Mouse (Mus musculus) CH12.LX (cell line): ENCODE results near the gene Dzip1l. TPM values are rescaled to one million over a fixed set of nuclear protein-coding genes. Genes with fewer than 3 reads are reported as not detected.

Experiments used
- DNase-seq: peaks from one replicate; pipeline ENCODE4 v3.0.0-alpha.2; 2013; ENCODE audit errors: extremely low read depth
- H3K27ac ChIP-seq: 2 replicates; pipeline ENCODE4 v1.5.1; 2012; ENCODE audit warnings: low read depth, mild to moderate bottlenecking, control low read depth, moderate library complexity; ENCODE audit not compliant: insufficient read depth
- H3K27me3 ChIP-seq: replicated peaks from 2 replicates; pipeline ENCODE3; 2012; ENCODE audit warnings: inconsistent platforms
- H3K36me3 ChIP-seq, 2 experiments: replicated peaks in 1 of 2; 2 replicates each; pipeline versions ENCODE3 to v1.6.1; 2012; ENCODE audit warnings: inconsistent platforms in 1 of 2, low read length in 1 of 2, mild to moderate bottlenecking in 1 of 2, mixed read lengths in 1 of 2, moderate library complexity in 1 of 2; ENCODE audit not compliant: control insufficient read depth in 1 of 2, insufficient read depth in 1 of 2
- H3K4me1 ChIP-seq, 2 experiments: 2 replicates each; pipeline ENCODE4 v1.6.1; 2012; ENCODE audit warnings: inconsistent platforms in 1 of 2, moderate library complexity in 1 of 2; ENCODE audit not compliant: insufficient read depth in 2 of 2, control insufficient read depth in 1 of 2
- H3K4me2 ChIP-seq: 2 replicates; pipeline ENCODE4 v1.6.1; 2012; ENCODE audit warnings: low read depth, mild to moderate bottlenecking, control low read depth; ENCODE audit not compliant: poor library complexity, insufficient read depth, severe bottlenecking
- H3K4me3 ChIP-seq, 3 experiments: fragments of 150-350 bp in 1 of 3; sonication (generic) in 1 of 3; replicated peaks in 1 of 3; 2 replicates each; pipeline versions ENCODE3 to v1.5.1; 2011 to 2012; ENCODE audit warnings: low read depth in 2 of 3, low read length in 2 of 3, mild to moderate bottlenecking in 2 of 3, moderate library complexity in 2 of 3, control low read depth in 1 of 3, improper control_type of control experiment in 1 of 3, inconsistent platforms in 1 of 3, mixed read lengths in 1 of 3; ENCODE audit not compliant: poor library complexity in 1 of 3
- H3K79me2 ChIP-seq: replicated peaks from 2 replicates; pipeline ENCODE4 v1.6.1; 2012; ENCODE audit warnings: mild to moderate bottlenecking, moderate library complexity; ENCODE audit not compliant: control insufficient read depth, poor library complexity, insufficient read depth, severe bottlenecking; ENCODE audit errors: extremely low read depth
- H3K9ac ChIP-seq: 2 replicates; pipeline ENCODE4 v1.6.1; 2012; ENCODE audit warnings: low read depth, mild to moderate bottlenecking, control low read depth, moderate library complexity; ENCODE audit not compliant: insufficient read depth
- H3K9me3 ChIP-seq: replicated peaks from 2 replicates; pipeline ENCODE3; 2012; ENCODE audit warnings: low read length, inconsistent platforms, mixed read lengths
- BHLHE40 ChIP-seq: IDR thresholded peaks from 2 replicates; pipeline ENCODE4 v1.6.1; 2011; ENCODE audit warnings: mild to moderate bottlenecking, low read depth, low read length, improper control_type of control experiment
- CHD2 ChIP-seq: IDR thresholded peaks from 2 replicates; pipeline ENCODE4 v1.6.1; 2011; ENCODE audit warnings: low read length, improper control_type of control experiment
- EP300 ChIP-seq: IDR thresholded peaks from 2 replicates; pipeline ENCODE4 v1.6.1; 2011; ENCODE audit warnings: low read length, improper control_type of control experiment
- ETS1 ChIP-seq: conservative IDR thresholded peaks from 2 replicates; pipeline ENCODE4 v1.6.1; 2012; ENCODE audit warnings: low read depth, mild to moderate bottlenecking, inconsistent platforms, low read length, improper control_type of control experiment, moderate library complexity
- HCFC1 ChIP-seq: IDR thresholded peaks from 2 replicates; pipeline ENCODE4 v1.6.1; 2012; ENCODE audit warnings: low read depth, mild to moderate bottlenecking, inconsistent platforms, low read length, improper control_type of control experiment
- IRF4 ChIP-seq: IDR thresholded peaks from 2 replicates; pipeline ENCODE4 v1.6.1; 2014; ENCODE audit warnings: low read depth, mild to moderate bottlenecking, inconsistent platforms, low read length, improper control_type of control experiment
- KAT2A ChIP-seq: IDR thresholded peaks from 2 replicates; pipeline ENCODE4 v1.6.1; 2012; ENCODE audit warnings: low read length, improper control_type of control experiment, inconsistent platforms; ENCODE audit not compliant: insufficient replicate concordance
- NELFE ChIP-seq: IDR thresholded peaks from 2 replicates; pipeline ENCODE4 v1.6.1; 2011; ENCODE audit warnings: low read depth, low read length, improper control_type of control experiment
- NRF1 ChIP-seq: IDR thresholded peaks from 2 replicates; pipeline ENCODE4 v1.6.1; 2014; ENCODE audit warnings: low read depth, mild to moderate bottlenecking, inconsistent platforms, low read length, improper control_type of control experiment, moderate library complexity
- PAX5 ChIP-seq: IDR thresholded peaks from 2 replicates; pipeline ENCODE4 v1.6.1; 2012; ENCODE audit warnings: low read length, inconsistent platforms, mixed read lengths
- POLR2A ChIP-seq: IDR thresholded peaks from 2 replicates; pipeline ENCODE4 v1.6.1; 2011; ENCODE audit warnings: low read depth, mild to moderate bottlenecking, improper control_type of control experiment, low read length
- POLR2AphosphoS2 ChIP-seq: IDR thresholded peaks from 2 replicates; pipeline ENCODE4 v1.6.1; 2011; ENCODE audit warnings: low read depth, low read length, improper control_type of control experiment
- RCOR1 ChIP-seq: conservative IDR thresholded peaks from 2 replicates; pipeline ENCODE4 v1.6.1; 2012; ENCODE audit warnings: low read depth, mild to moderate bottlenecking, inconsistent platforms, low read length, improper control_type of control experiment
- SIN3A ChIP-seq: IDR thresholded peaks from 2 replicates; pipeline ENCODE4 v1.6.1; 2012; ENCODE audit warnings: low read length, improper control_type of control experiment, inconsistent platforms
- TBP ChIP-seq: conservative IDR thresholded peaks from 2 replicates; pipeline ENCODE4 v1.6.1; 2011; ENCODE audit warnings: low read depth, low read length, improper control_type of control experiment
- USF2 ChIP-seq: conservative IDR thresholded peaks from 2 replicates; pipeline ENCODE4 v1.6.1; 2011; ENCODE audit warnings: low read depth, low read length, improper control_type of control experiment
- ZC3H11A ChIP-seq: IDR thresholded peaks from 2 replicates; pipeline ENCODE4 v1.6.1; 2012; ENCODE audit warnings: low read depth, mild to moderate bottlenecking, inconsistent platforms, low read length, improper control_type of control experiment
- ZKSCAN1 ChIP-seq: IDR thresholded peaks from 2 replicates; pipeline ENCODE4 v1.6.1; 2012; ENCODE audit warnings: low read depth, inconsistent platforms, low read length, improper control_type of control experiment, borderline replicate concordance
- ZMIZ1 ChIP-seq: IDR thresholded peaks from 2 replicates; pipeline ENCODE4 v1.6.1; 2012; ENCODE audit warnings: low read depth, mild to moderate bottlenecking, inconsistent platforms, low read length, improper control_type of control experiment
- ZNF384 ChIP-seq: IDR thresholded peaks from 2 replicates; pipeline ENCODE4 v1.6.1; 2012; ENCODE audit warnings: low read depth, low read length, improper control_type of control experiment, inconsistent platforms
- dilution Hi-C: fragments of 300-500 bp; cut with MboI; formaldehyde crosslinking; loops from 2 replicates; pipeline ENCODE4 v1.14.3; 2020; ENCODE audit warnings: low sequenced_read_pairs; ENCODE audit not compliant: extremely low pct_unique_long_range_greater_than_20kb, extremely low pct_ligation_motif_present
- in situ Hi-C: fragments of 300-500 bp; cut with MboI; formaldehyde crosslinking; loops from 3 replicates; pipeline ENCODE4 v1.14.3; 2019; ENCODE audit warnings: low sequenced_read_pairs, low pct_ligation_motif_present, low pct_unique_long_range_greater_than_20kb, mixed read lengths
- polyA plus RNA-seq: library from polyadenylated mRNA; unstranded; fragments of >175 nt; gene quantifications from 2 replicates; pipeline ENCODE4 v1.2.1, GENCODE M21; 2012; ENCODE audit warnings: low read depth; ENCODE audit not compliant: insufficient read length
- total RNA-seq, 2 experiments: library from RNA; depleted of rRNA; stranded (reverse); fragments of 300-350 nt in 1 of 2; fragments of >200 nt in 1 of 2; gene quantifications; 2 replicates each; pipeline ENCODE4 v1.2.3; 2012 to 2014

The Dzip1l gene
- total and polyA plus RNA-seq, 3 experiments, result not detected

DNA sequence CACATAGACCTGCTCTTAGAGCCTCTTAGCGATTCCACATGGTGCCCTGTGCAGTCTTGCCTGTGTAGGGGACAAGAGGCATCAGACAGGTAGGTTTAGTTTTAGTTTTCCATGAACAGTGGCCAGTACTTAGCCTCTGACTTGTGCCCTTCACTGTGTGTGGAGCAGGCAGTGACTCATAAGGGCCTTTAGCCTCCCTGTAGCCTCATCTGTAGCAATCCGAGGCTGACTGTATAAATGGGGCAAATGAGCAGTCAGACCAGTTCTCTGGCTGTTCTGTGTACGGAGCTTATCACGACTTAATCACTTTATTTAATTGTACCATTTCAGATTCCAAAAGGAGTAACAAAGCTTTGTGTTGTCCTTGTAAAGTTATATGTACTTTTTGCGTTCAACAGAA lies 10.7 kb downstream of the Dzip1l start:
- Histone ChIP-seq H3K27me3 (no peaks in the 10 kb centered on the region), H3K9me3 (no peaks in the 10 kb centered on the region), H3K79me2 (no peaks in the 10 kb centered on the region), H3K4me3 (no peak overlapping the region), H3K4me2 (no peak overlapping the region), H3K9ac (no peak overlapping the region), H3K4me1 (no peaks in the 10 kb centered on the region), H3K27ac (no peak overlapping the region), H3K36me3 (no peaks in the 10 kb centered on the region)
- TF ChIP-seq EP300 (no peak), POLR2A (no peak), NELFE (no peak), CHD2 (no peak), ETS1 (no peak), ZNF384 (no peak), KAT2A (no peak)
- dilution Hi-C loops, result no loop called here
- no peak for DNase-seq
- in situ Hi-C loops, result no loop called here

- Histone ChIP-seq H3K9me3 (no peaks in the 10 kb centered on the region), H3K4me2 (no peak overlapping the region), H3K27me3 (peaks cover 4% of the 10 kb centered on the region), H3K4me1 (no peaks in the 10 kb centered on the region), H3K9ac (no peak overlapping the region), H3K4me3 (no peak overlapping the region), H3K36me3 (no peaks in the 10 kb centered on the region), H3K27ac (no peak overlapping the region), H3K79me2 (no peaks in the 10 kb centered on the region)
- TF ChIP-seq IRF4, result no peak
- TF ChIP-seq SIN3A, result no peak
- no peak for TF ChIP-seq ZMIZ1
- no peak for TF ChIP-seq BHLHE40
- no peak for TF ChIP-seq HCFC1
- no peak for TF ChIP-seq RCOR1
- no peak for TF ChIP-seq ZC3H11A
- TF ChIP-seq TBP, result no peak
- TF ChIP-seq PAX5, result no peak
- TF ChIP-seq NRF1, result no peak
- no peak for TF ChIP-seq KAT2A
- TF ChIP-seq USF2, result no peak
- no peak for TF ChIP-seq ZKSCAN1
- TF ChIP-seq EP300, result no peak
- no peak for TF ChIP-seq POLR2AphosphoS2
- in situ Hi-C loops (no loop called here), dilution Hi-C loops (no loop called here)
- DNase-seq, result no peak
Observed at GRCm38 (mm10) chr9:99645416-99645815, 16.1 kb downstream of the Dzip1l start.
